Mouse (Mus musculus) lung, postnatal 14 days (tissue): Measurements from ENCODE around the gene Itgad.
"Not testable (repeated sequence)": the region's sequence is repeated elsewhere in the genome, so short reads cannot be mapped to it uniquely, and the experiment has no call there.

ENCODE experiments used
- DNase-seq: peaks from one replicate; pipeline ENCODE4 v3.0.0; 2021

Itgad gene

GRCm38 (mm10) chr7:128154076-128154475 is at the start of gene Itgad:
Gene Itgad (plus strand): TSS chr7:128154376.
- DNase-seq, result no peak

- no peak for DNase-seq
Measured at GRCm38 (mm10) chr7:128105246-128105645, 48.9 kb upstream of the Itgad start.

GRCm38 (mm10) chr7:128107462-128107861 is 46.7 kb upstream of the Itgad start:
- no peak for DNase-seq

- no peak for DNase-seq
Measured at GRCm38 (mm10) chr7:128110314-128110713, 43.9 kb upstream of the Itgad start.

GRCm38 (mm10) chr7:128112131-128112530 is 42.0 kb upstream of the Itgad start:
- DNase-seq, result no peak

- no peak for DNase-seq
Measured at GRCm38 (mm10) chr7:128114371-128115105, 39.6 kb upstream of the Itgad start.

- DNase-seq, result no peak
Measured at GRCm38 (mm10) chr7:128115211-128115958, 38.8 kb upstream of the Itgad start.

GRCm38 (mm10) chr7:128116396-128116795 is 37.8 kb upstream of the Itgad start:
- no peak for DNase-seq

GRCm38 (mm10) chr7:128119726-128120490 is 34.3 kb upstream of the Itgad start:
- DNase-seq, result no peak

- no peak for DNase-seq
Measured at GRCm38 (mm10) chr7:128128741-128129720, 25.1 kb upstream of the Itgad start, which contains the start of gene Itgax. Gene Itgax (plus strand): TSS chr7:128129547.

- no peak for DNase-seq
Measured at GRCm38 (mm10) chr7:128132148-128132547, 22.0 kb upstream of the Itgad start.

GRCm38 (mm10) chr7:128133596-128133995 is 20.6 kb upstream of the Itgad start:
- no peak for DNase-seq

- no peak for DNase-seq
Measured at GRCm38 (mm10) chr7:128136927-128137326, 17.2 kb upstream of the Itgad start.

GRCm38 (mm10) chr7:128139611-128140010 is 14.6 kb upstream of the Itgad start:
- DNase-seq, result no peak

- no peak for DNase-seq
Measured at GRCm38 (mm10) chr7:128150970-128151369, 3.2 kb upstream of the Itgad start.

- no peak for DNase-seq
Measured at GRCm38 (mm10) chr7:128154924-128155323, 748 bp downstream of the Itgad start.

GRCm38 (mm10) chr7:128158688-128159354 is 4.6 kb downstream of the Itgad start:
- DNase-seq, result not testable (repeated sequence)

- no peak for DNase-seq
Measured at GRCm38 (mm10) chr7:128164001-128164400, 9.8 kb downstream of the Itgad start.

- DNase-seq, result no peak
Measured at GRCm38 (mm10) chr7:128166391-128166790, 12.2 kb downstream of the Itgad start.

GRCm38 (mm10) chr7:128169996-128170395 is 15.8 kb downstream of the Itgad start:
- DNase-seq, result no peak

GRCm38 (mm10) chr7:128178385-128178784 is 24.2 kb downstream of the Itgad start:
- DNase-seq, result no peak

GRCm38 (mm10) chr7:128180126-128180525 is 25.9 kb downstream of the Itgad start:
- peak; percentile 12 for DNase-seq
